Mouse (Mus musculus) right cerebral cortex, adult 2 months (tissue): ENCODE data around the gene Mymx.

ENCODE experiments used
- DNase-seq, 2 experiments: peaks; one replicate each; pipeline ENCODE4 v3.0.0; 2021 to 2022; ENCODE audit warnings: low spot score in 2 of 2

The Mymx gene

GRCm38 (mm10) chr17:45589844-45590243 is 12.1 kb downstream of the Mymx start:
- DNase-seq, result no peak

DNA sequence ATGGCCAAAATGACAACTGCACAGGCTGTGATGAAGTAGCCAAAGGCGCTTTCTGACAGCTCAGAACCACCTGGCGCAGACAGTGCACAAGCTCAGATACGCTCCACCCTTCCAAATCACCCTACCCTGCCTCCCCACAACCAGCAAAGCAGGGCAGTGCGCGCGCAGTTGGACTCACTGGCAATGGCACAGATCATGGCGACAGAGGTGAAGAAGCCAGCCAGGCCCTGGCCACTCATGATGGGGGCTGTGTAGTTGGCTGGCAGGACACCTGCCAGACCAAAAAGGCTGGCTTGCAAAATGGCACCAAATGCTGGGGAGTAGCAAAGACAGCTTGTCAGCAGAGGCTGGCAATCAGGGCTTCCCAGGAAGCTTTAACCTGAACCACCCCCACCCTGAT is 12.7 kb downstream of the Mymx start:
- no peak for DNase-seq

- no peak for DNase-seq
Measured at GRCm38 (mm10) chr17:45588370-45588769, 13.5 kb downstream of the Mymx start.

DNA sequence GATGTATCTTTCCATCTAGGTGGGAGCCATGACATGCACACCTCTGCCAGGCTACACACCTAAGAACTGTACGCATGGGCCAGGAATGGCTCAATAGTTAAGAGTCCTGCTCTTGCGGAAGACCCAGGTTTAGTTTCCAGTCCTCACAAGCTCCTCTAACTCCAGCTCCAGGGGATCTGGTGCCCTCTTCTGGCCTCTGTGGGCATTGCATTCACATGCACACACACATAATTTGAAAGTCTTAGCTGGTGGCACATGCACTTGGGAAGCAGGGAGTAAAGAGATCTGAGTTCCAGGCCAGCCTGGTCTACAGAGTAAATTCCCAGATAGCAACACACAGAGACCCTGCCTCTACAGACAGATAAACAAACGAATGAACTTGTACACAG is 15.5 kb downstream of the Mymx start:
- DNase-seq, result no peak

DNA sequence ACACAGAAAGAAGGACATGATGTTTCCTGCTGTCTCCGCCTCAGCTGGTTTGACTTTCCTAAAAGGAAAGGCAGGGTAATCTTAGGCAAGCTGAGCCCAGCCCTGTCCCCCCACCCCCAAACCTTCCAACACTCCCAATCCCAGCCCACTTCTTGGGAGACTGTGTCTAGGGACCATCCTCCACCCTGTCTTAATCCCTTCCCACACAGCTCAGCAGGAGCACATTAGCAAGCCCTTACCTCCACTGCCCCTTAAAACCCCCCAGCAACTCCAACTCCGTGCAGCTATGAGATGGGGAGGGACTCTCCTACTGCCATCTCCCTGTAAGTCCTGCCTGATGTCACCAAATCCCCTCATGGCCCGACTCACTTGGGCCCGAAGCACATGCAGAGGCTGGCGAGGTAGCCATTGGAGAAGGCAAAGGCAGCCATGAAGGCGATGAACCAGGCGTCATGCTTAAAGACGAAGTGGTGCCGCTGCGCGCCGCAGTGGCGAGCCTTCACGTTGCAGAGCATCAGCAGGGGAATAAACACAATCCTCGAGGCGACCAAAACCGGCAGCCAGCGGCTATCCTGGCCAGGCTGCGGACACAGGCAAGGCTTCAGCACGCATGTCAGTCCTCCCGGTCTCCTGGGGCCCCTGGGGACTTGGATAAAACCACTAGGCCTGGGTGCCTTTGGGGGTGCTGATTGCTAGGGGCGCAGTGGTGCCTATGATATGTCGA is 16.0 kb downstream of the Mymx start:
- DNase-seq, result no peak

DNA sequence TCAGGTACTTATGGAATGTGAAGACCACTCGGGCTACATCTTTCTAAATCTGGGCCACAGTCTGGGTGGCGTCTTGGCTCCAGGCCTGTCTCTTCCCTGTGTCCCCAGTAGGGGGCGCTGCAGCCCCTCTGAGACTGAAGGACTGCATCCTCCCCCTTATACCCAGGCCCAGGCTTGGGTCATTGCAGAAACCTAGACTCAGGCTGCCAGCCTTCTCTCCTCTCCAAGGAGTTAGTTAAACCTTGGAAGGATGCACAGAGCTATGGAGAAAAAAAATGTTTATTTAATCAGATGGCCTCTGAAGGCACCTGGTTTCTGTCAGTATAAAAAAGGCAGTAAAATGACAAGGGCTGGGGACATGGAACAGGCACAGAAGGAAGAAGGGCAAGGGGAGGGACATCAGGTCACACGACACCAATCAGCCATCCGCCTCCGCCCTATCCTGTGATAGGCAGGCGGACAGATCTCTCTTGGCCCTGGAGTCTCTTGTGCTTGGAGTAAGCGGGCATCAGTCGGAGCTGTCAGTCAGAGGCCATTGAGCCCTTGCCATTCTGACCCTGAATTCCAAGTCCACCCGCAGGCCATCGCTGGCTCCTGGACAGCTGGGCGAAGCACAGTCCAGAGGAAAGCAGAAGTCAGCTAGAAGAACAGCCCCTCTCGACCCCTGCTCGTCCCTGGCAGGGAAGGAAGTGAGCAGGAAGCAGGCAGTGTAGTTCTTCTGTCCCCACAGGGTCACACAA is 16.8 kb downstream of the Mymx start:
- DNase-seq, result peak; percentile 69 to 75

DNA sequence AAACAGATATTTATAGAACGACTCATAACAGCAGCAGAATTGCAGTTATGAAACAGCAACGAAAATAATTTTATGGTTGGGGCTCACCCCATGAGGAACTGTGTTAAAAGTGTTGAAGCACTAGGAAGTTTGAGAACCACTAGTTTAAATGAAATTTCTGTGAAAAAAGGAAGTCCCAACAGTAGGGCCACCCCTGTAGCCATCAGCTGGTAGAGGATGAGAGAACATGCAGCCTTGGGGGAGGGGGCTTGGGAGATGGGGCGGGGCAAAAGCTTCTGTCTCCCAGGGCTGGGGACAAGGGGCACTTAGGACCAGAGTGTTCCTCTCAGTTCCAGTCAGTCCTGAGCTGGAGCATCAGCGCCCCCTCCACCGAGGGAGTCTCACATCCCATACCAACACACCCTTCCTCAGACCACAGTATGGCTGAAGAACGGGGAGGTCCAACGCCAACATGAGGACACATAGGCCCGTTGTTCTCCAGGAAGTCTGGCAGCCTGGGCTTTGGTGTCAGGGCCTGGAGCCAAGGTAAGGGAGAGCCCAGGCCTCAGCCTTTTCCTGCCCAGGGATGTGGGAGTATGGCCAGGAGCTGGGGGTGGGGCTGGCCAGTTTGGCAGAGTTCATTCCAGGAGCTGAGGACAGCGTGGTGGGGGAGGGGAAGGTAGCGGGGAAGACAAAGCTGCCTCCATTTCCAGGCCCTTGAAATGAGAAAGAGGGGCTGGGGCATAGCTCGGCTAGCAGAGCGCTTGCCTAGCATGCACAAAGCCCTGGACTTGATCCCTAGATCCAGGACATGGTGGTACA is 17.6 kb downstream of the Mymx start:
- DNase-seq, result peak in 1 of 2 experiments; percentile 52

- DNase-seq, result no peak
Measured at GRCm38 (mm10) chr17:45582715-45583355, 19.1 kb downstream of the Mymx start.

GRCm38 (mm10) chr17:45582188-45582587 is 19.7 kb downstream of the Mymx start:
- no peak for DNase-seq

- peak; percentile 75 to 77 for DNase-seq
Measured at GRCm38 (mm10) chr17:45581567-45581983, 20.3 kb downstream of the Mymx start.

DNA sequence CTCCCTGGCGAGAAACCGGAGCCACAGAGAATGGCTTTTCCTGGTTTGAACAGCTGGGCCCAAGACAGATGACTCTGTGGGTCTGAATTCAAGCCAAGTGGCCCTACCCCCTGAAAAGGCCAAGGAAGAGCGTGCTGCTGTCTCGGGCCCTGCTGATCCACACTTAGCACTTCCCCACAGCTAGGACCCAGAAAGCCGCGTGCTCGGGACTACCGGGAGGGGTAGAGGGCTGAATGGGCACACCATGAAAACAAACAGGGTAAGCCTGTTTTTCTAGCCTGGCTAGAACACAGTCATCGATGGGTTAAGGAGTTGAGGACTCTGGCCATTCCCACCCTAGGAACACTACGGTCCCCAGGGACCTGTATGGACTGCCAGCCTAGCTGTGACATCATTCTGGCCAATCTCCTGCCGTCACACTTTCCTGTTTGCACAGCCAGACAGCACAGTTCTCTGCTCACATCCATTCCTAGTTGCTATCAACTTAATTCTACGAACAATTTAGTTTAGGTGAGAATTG is 20.9 kb downstream of the Mymx start:
- DNase-seq, result no peak

DNA sequence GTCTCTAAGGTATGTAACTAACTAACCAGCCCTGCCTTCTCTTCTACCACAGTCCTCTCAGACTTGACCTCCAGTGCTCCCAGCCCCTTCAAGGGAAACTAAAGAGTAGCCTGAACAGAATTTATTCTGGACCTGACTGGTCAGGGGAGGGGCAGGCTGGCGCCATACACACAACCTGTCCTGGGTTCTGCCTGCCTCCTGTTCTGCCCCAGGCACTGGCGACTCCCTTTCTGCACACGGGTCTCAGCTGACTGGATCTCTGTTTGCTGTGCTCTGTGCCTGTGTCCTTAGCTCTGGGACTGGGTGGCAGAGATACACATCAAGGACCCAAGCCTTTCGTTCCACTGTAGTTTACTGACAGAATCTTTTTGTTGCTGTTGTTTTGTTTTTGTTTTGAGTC is 22.3 kb downstream of the Mymx start:
- no peak for DNase-seq

DNA sequence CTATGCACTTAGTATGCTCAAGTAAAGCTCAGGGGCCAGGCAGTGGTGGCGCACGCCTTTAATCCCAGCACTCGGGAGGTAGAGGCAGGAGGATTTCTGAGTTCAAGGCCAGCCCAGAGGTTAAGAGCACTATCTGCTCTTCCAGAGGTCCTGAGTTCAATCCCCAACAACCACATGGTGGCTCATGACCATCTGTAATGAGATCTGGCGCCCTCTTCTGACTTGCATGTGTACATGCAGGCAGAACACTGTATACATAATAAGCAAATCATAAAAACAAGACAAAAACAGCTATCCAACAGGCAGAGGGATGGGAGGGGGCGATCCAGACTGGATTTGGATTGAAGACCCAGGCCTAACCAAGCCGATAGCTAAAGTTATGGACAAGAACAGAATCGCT is 23.1 kb downstream of the Mymx start:
- DNase-seq, result no peak

DNA sequence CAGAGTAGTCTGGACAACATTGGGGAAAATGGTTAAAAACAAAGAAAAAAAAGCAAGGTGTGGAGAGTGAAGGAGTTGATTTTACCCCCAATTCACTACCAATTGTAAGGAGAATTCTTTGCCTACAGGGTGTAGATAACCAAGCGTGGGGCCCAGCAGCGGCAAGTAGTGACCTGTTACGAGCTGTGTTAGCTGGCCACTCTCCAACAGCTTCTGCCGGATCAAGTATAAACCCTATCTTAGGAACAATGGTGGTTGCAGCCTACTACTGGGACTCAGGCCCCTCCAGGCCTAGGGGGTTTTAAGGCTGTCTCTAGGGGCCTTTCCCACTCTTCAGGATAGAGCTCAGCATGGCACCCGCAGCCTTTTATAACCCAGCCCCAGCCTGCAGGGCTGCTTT is 23.7 kb downstream of the Mymx start:
- no peak for DNase-seq

GRCm38 (mm10) chr17:45575123-45575897 is 26.6 kb downstream of the Mymx start:
- DNase-seq, result no peak

DNA sequence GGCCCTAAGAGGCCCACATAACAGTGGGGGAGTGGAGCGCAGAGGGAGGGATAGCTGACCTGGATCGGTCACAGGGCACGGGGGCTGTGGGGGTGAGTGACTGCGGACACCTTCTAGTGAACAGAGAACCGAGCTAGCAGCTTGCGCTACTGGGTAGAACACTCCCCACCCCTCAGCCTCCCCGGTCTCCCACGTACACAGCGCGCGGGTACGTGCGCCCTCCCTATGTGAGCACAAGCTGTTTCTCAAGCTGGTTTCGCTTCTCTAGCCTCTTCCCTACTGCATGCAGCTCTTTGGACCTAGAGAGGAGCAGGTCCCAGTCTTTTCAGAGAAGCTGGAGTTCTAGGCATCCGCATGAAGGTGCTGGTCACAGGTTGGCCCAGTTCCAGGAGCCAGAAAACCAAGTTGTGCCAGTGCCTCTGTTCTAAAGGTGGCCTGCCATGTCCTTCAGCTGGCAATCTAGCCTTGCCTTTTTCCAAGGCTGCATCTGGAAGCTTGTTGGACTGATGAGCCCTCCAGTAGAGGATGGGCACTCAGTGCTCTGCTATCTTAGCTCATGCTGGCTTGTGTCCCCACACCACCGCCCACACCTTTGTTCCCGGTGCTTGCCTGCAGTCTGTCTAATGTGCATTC is 27.7 kb downstream of the Mymx start:
- peak; percentile 84 to 89 for DNase-seq

DNA sequence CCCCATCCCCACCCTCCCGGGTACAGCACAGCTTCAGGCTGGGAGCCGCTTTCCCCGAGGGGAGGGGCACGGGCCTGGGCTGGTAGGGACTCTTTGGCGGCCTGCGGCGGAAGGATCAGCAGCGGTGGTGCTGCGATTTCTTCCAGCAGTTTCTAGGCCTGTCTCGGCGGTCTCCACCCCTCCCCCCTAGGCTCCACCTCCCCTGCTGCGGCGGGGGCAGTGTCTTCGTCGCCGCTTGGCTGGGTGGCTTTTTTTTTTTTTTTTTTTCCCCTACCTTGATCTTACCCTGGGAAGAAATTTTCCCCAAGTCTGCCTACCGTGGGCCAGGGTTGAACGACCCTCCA is 28.1 kb downstream of the Mymx start:
- DNase-seq, result peak; percentile 97 to 98

DNA sequence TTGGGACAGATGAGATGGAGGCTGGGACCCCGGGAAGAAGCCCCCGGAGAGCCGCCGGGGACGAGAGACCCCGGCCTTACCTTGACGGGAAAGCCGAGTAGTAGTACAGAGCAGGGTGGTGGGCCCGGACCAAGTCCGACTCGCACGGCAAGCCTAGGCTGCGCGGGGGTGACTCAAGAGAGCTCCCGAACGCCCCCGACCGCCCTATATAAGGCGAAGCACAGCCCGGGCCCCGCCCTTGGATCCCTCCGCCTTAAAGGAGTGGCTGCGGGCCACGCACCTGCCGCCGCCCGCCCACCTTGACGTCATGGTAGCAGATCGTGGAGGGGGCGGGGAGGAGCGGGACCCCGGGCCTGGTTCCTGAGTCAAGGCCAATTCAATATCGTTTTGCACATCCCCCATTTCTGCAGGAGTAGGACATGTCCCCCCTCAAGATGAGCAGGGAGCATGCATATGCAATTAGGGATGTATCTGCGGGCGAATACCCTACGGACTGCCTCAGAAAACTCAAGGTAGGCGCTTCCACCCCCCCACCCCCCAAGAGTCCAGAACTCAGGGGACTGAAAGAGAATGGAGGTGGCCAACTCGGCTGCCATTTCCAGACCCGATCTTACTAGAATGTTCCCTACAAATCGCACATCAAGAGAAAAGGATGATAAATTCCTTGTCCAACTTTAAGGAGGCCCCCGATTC is 28.7 kb downstream of the Mymx start, which contains the start of gene Hsp90ab1:
Hsp90ab1 (minus strand) TSS at position 185 of the 693 bp plus-strand sequence.
- peak; percentile 99 for DNase-seq

- DNase-seq, result peak; percentile 68 to 75
Measured at GRCm38 (mm10) chr17:45572103-45573086, 29.5 kb downstream of the Mymx start.
